Mouse (Mus musculus): ENCODE measurements at regions not wholly inside any gene's neighbourhood (a gene's known extent, or its start where the extent isn't known, plus 50 kb on each side); places are given as distances from the start of the nearest gene placed in this dataset.
"Not testable (repeated sequence)": the region's sequence is repeated elsewhere in the genome, so short reads cannot be mapped to it uniquely, and the experiment has no call there.

DNA sequence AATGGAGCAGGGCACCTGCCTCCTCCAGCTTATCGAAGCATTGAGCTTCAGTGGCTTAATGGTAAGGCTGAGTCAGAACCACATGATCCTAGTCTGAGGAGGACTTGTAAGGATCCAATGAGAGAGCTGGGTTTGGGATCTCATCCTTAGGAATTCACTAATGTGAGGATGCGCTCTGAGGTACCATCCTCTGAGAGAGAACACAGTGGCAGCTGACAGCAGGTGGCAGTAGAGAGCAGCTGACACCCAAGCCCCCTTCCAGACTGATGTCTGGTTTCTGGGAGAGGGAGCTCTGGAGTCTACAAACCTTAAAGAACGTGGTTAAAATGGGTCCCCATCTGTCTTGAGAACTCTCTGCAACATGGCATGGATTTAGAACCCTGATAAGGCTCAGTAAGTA is 137.8 kb downstream of the B3glct start:
- DNase-seq, result peak; percentile 40

- no peak for DNase-seq
These were observed 140.8 kb downstream of the B3glct start for GRCm38 (mm10) chr5:149818812-149819211.

DNA sequence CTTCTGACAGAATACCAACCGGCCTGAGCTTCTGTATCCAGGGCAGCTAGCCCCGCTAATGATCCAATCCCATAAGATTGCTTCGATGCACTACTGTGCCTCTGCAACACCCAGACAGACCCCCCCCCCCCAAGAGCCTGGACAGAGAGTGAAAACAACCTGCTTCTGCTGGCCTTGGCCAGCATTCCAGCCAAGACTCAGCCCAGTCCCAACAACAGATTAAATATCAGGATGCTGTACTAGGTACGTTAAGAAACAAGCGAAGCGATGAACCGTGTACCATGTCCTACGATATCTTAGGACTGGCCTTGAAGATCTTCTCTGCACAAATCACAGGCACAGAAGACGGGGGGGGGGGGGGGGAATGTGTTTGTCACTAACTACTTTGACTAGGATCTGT is 145.8 kb downstream of the B3glct start:
- no peak for DNase-seq

DNA sequence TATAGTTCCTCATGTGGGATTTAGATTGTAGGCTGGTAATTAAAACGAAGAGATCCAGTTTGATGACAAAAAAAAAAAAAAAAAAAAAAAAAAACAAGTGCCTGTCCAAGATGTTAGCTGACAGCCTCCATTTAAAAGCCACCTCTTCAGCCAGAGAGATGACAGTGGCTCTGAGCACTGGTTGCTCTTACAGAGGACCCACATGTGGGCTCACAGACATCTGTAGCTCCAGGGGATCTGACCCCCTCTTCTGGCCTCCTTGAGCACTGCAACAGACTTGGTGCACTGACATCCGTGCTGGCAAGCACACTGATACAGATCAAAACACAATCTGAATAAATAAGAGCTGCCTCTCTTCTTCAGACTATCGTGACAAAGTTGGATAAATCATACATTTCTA is 149.6 kb downstream of the B3glct start:
- DNase-seq, result no peak

DNA sequence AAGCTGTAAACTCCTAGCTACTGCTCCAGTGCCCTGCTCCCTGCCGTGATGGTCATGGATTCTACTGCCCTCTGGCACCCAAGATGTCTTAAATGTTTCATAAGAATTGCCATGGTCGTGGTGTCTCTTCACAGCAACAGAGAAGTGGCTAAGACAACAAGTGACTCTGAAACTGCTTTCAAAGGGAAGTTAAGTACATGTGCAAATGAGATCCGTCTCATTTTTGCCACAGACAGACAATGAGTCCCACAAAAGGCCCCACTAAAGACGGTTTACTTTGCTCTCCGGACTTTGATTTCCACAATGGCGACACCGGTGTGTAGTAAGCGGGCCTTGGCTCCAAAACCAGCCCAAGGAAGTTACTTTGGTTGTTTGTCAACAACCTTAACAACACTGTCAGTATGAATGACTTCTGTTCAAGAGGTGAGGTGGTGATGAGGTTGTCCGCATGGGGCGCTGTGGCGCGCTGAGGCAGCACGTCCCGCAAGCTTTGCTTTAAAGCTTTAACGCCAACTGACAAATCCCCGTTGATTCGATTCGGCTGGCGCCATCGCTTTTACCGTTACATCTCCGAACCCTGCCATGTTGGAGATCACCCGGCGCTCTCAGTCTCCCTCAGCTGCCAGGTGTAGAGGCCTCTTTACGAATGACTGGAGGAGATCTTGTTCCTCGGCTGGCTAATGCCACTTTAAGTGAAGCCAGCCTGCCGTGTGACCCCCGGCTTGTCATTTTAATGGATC is 153.3 kb downstream of the B3glct start:
- DNase-seq, result peak; percentile 60

DNA sequence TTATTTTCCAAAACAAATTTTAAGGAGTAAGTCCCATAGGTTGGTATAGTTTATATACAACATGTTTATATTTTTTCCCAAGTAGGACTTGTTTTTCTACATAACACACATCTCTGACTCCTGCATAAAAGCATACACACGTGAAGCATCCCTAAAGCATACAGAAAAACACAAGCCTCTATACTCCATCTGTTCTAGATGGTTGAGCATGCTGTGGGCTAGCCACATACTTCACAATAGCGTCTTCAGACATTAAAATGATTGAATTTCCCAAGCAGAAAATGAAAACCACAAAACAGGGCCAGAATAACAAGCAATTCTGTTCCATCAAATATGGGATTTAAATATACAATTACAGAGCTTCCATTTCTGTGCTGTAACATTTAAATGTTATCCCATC is 159.3 kb downstream of the B3glct start:
- DNase-seq, result no peak

DNA sequence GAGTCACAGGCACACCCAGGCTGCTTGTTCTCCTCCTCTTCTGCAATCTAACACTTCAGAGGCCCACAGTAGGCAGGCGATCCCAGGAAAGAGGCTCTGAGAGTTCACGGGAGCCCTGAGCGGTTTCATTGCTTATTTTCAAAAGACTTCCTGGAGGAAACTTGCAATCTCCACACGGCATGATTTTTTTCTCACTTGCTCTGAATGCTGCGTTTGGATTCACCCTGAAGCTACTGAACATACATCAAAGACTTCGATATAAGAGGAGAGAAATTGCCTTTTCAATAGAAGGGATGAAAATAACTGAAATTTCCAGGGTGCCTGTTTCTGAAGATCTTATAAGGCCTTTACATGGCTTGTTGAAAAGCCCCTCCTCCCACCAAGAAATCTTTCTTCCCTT is 164.5 kb downstream of the B3glct start:
- DNase-seq, result no peak

DNA sequence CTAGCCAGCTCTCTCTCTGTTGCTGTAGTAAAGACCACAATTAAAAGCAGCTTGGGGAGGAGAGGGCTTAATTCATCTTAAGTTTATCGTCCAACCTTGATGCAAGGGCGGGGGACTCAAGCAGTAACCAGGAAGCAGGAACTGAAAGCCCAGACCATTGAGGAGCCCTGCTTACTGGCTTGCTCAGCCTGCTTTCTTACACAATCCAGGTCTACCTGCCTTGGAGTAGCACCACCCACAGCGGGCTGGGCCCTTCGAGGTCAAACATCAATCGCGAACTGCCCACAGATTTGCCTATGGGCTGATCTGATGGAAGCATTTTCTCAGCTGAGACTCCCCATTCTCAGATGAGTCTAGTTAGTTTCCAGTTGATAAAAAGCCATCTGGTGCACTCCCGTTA is 165.3 kb downstream of the B3glct start:
- DNase-seq, result no peak

DNA sequence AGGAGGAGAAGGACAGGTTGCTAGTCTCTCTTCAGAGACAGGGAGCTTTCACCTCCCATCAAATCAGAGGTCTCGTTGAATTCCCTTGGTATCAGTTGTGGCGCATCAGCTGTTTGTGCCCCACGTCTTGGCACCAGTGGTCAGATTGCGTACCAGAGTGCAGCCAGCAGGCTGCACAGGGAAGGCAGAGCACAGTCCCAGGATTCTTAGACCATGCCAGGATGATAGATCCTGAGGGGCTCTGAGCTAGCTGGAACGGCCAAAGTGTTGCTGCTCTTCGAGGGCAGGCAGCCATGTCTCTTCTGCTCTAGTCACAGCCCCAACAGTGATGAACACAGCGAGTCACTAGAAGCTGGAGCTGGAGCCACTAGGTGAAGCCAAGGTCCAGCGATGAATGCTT is 167.2 kb downstream of the B3glct start:
- DNase-seq, result no peak

DNA sequence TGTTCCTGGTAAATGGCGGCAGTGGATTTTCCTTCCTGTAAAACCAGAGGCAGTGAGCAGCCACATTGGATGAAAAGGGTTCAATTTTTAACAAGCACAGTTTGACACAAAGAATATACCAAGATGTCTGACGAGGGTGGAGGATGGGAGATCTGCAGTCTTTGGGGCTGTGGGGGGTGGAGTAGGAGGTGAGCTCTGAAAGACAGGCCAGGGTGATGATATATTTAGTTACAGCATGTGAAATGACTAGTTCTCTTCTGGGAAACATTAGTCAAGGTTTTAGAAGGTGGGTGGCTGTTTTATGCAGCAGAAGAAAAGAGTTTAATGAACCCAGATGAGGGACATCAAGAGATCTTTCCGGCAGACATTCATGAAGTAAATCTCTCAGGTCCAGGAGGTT is 170.0 kb upstream of the Rxfp2 start:
- DNase-seq, result no peak

DNA sequence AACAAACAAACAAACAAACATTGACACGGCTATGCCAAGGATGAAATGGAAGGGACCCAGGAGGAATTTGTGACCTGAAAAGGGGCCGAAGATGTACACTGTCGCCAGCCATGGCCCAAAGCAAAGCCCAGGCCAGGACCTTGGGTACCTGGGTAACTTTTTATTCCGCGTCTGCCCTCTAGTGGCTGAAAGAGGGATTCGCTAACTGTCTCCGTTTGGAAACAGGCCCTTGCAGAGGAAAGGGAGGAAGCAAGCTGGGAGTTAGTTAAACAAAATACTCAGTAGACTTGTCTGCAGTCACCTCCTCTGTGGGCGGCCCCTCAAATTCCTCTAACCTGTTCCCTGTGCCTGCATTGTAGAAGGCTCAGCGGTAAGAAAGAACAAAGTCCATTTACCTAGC is 167.5 kb upstream of the Rxfp2 start:
- peak; percentile 62 for DNase-seq

DNA sequence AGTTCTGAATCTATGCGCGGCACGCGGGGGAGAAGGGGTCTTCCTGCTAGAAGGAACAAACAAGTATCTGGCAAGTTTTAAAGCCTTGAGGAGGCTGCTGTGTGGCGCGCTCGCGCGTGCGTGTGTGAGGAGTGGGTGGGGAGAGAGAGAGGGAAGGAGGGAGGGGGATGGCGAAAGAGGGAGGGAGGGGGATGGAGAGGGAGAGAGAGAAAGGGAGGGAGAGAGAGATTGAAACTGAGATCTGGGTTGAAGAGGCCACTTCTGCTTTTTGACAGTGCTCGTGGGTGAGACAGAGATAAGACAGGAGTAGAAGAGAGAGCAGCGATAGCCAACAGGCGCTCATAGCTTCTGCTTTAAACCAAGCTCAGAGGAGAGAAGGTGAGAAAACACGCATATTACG is 166.0 kb upstream of the Rxfp2 start:
- peak; percentile 10 for DNase-seq

- no peak for DNase-seq
These were observed 162.4 kb upstream of the Rxfp2 start for GRCm38 (mm10) chr5:149856101-149856500.

DNA sequence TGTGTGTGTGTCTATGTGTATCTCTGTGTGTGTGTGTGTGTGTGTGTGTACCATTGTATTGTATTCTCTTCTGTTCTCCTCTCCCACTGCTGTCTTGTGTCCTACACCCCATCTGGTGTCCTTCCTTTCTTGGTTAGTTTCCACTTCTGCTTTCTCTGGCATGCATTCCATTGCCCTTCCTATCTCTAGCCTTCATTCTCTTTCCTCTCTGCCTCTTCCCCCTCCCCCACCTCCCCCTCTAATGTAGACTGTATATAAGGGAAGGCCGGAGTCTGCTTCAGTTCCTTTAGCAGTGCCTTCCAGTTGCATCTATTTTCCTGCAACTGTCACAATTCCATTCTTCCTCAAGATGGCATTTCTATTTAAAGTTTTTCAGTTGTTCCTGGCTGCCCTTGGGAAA is 161.5 kb upstream of the Rxfp2 start:
- DNase-seq, result no peak

GRCm38 (mm10) chr5:149861489-149861962 is 156.9 kb upstream of the Rxfp2 start:
- peak; percentile 45 for DNase-seq

- no peak for DNase-seq
These were observed 150.5 kb upstream of the Rxfp2 start for GRCm38 (mm10) chr5:149867926-149868325.

- no peak for DNase-seq
These were observed 149.0 kb upstream of the Rxfp2 start for GRCm38 (mm10) chr5:149869441-149869840.

- DNase-seq, result no peak
These were observed 147.9 kb upstream of the Rxfp2 start for GRCm38 (mm10) chr5:149870596-149870995.

- DNase-seq, result no peak
These were observed 147.0 kb upstream of the Rxfp2 start for GRCm38 (mm10) chr5:149871521-149871920.

DNA sequence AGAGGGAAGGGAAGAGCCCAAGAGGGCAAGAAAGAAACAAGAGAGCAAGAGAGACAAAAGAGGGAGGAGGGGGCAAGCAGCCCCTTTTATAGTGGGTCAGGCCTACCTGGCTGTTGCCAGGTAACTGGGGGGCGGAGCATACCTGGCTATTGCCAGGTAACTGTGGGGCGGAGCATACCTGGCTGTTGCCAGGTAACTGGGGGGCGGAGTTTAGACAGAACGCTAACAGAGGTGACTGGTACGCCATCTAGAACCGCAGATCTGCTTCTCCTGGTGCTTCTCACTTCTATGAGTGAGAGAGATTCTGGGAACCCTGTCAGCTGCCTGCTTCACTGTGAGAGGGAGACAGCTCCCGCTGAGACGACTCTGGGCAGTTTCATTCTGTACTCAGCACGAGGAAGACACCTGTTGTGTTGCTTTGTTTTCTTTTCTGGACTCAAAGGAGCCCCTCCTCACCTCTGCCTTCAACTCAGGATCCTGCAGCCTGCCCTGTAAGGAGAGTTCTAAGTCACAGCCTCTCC is 144.9 kb upstream of the Rxfp2 start:
- no peak for DNase-seq

DNA sequence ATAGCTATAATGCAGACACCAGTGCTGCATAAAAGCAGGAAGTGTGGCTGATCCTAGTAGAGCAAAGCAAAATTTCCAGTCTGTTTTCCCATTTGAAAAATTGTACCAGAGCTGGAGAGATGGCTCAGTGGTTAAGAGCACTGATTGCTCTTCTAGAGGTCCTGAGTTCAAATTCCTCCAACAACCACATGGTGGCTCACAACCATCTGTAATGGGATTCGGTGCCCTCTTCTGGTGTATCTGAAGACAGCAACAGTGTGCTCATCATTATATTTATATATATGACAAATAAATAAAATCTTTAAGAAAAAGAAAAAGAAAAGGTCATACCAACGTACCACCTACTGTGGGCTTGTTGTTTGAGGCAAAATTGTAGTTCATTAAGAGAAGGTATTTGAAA is 144.1 kb upstream of the Rxfp2 start:
- DNase-seq, result no peak

GRCm38 (mm10) chr5:149892453-149892852 is 126.0 kb upstream of the Rxfp2 start:
- DNase-seq, result not testable (repeated sequence)

DNA sequence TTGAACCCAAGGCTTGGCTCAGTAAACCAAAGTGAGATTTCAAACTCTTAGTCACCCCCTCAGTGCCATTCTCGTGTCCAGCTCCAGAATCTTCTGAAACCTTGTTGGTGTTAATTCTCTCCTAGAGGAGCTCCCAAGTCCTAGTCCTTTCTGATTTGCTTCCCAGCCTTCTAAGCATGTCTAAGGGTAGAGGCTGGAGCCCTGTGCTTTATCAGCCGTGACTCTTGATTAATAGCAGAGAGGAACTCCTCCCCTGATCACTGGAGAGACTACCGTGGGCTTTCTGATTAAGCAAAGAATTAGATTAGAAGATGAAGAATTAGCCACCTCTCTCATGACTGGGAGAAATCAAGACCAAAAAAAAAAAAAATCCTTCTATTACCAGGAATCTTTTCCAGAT is 111.5 kb upstream of the Rxfp2 start:
- DNase-seq, result no peak

GRCm38 (mm10) chr5:149908376-149909078 is 109.9 kb upstream of the Rxfp2 start:
- DNase-seq, result peak; percentile 5
